Mouse (Mus musculus): ENCODE results near the gene Dpm3.

- TF ChIP-seq POLR2A (IDR thresholded peaks at IDR 0.05; ENCODE audit: insufficient read length, low read depth) (no peak), MYOD1 (IDR thresholded peaks at IDR 0.05; ENCODE audit: control insufficient read depth in 1 of 3, insufficient read length in 2 of 3, low read depth in 2 of 3) (no peak), MAX (IDR thresholded peaks at IDR 0.05; ENCODE audit: low read depth) (no peak), POLR2AphosphoS2 (IDR thresholded peaks at IDR 0.05; ENCODE audit: insufficient read length, low read depth) (no peak), TCF3 (IDR thresholded peaks at IDR 0.05; ENCODE audit: insufficient read length, low read depth) (no peak)
Measured at GRCm38 (mm10) chr3:89262417-89262816, 3.3 kb downstream of the Dpm3 start.
